Mouse (Mus musculus) heart, embryonic 16.5 days (tissue): ENCODE measurements around the gene Fbh1. TPM values are rescaled to one million over a fixed set of nuclear protein-coding genes. Genes with fewer than 3 reads are reported as not detected.

ENCODE experiments used
- ATAC-seq: fragments of 200-750 bp; cut with Nextera tagmentation; replicated peaks from 2 replicates; pipeline ENCODE4 v1.8.0; 2017; ENCODE audit warnings: moderate number of reproducible peaks; ENCODE audit not compliant: insufficient read depth, low FRiP score; ENCODE audit errors: extremely low read depth
- H3K27ac ChIP-seq: fragments of 300-500 bp; sonication (generic); 2 replicates; pipeline ENCODE4 v1.5.1; 2014; ENCODE audit warnings: mild to moderate bottlenecking, low read length, control low read depth, moderate library complexity
- H3K27me3 ChIP-seq: fragments of 300-500 bp; sonication (generic); 2 replicates; pipeline ENCODE4 v1.6.1; 2014; ENCODE audit warnings: low read length, mixed read lengths; ENCODE audit not compliant: control insufficient read depth, insufficient read depth
- H3K36me3 ChIP-seq: fragments of 300-500 bp; sonication (generic); 2 replicates; pipeline ENCODE4 v1.6.1; 2014; ENCODE audit not compliant: control insufficient read depth, insufficient read depth
- H3K4me1 ChIP-seq: fragments of 300-500 bp; sonication (generic); 2 replicates; pipeline ENCODE4 v1.6.1; 2014; ENCODE audit warnings: low read length, mixed read lengths; ENCODE audit not compliant: control insufficient read depth, insufficient read depth
- H3K4me2 ChIP-seq: fragments of 300-500 bp; sonication (generic); 2 replicates; pipeline ENCODE4 v1.6.1; 2014; ENCODE audit warnings: low read depth, mild to moderate bottlenecking, control low read depth, low read length
- H3K4me3 ChIP-seq: fragments of 300-500 bp; sonication (generic); 2 replicates; pipeline ENCODE4 v1.5.1; 2014; ENCODE audit warnings: mild to moderate bottlenecking, control low read depth, low read length
- H3K9ac ChIP-seq: fragments of 300-500 bp; sonication (generic); 2 replicates; pipeline ENCODE4 v1.6.1; 2014; ENCODE audit warnings: low read length, control low read depth
- H3K9me3 ChIP-seq: fragments of 300-500 bp; sonication (generic); replicated peaks from 2 replicates; pipeline ENCODE4 v1.6.1; 2016; ENCODE audit warnings: low read length; ENCODE audit not compliant: control insufficient read depth
- WGBS: fragments of 180-500 bp; shearing (Covaris S2); extraction: QIAGEN DNeasy Blood & Tissue Kit; methylation state at CpG from one replicate; pipeline ENCODE4 v1.1.7; 2014; 5-methylcytosine and 5-hydroxymethylcytosine counted together
- polyA plus RNA-seq: library from polyadenylated mRNA; unstranded; fragments of >200 nt; fragmentation: Nextera tagmentation; extraction: Ambion mirVana; gene quantifications from 2 replicates; pipeline ENCODE4 v1.2.1, GENCODE M21; 2015

Gene Fbh1
- polyA plus RNA-seq, 1 experiment from 2014 or later, result 113 TPM

GRCm38 (mm10) chr2:11774426-11774825 lies 3.0 kb downstream of the Fbh1 start:
- Histone ChIP-seq H3K27me3 (no peaks in the 10 kb centered on the region), H3K4me2 (no peak overlapping the region), H3K4me3 (no peak overlapping the region), H3K9me3 (no peaks in the 10 kb centered on the region), H3K36me3 (peaks cover 5% of the 10 kb centered on the region), H3K9ac (no peak overlapping the region), H3K27ac (no peak overlapping the region), H3K4me1 (peaks cover 27% of the 10 kb centered on the region)
- WGBS, result 90% methylated on average over 10 of the region's 10 CpGs
- ATAC-seq, result no peak

GRCm38 (mm10) chr2:11772401-11772800 lies 5.0 kb downstream of the Fbh1 start:
- Histone ChIP-seq H3K36me3 (peaks cover 13% of the 10 kb centered on the region), H3K4me2 (no peak overlapping the region), H3K9ac (no peak overlapping the region), H3K4me1 (peaks cover 22% of the 10 kb centered on the region), H3K4me3 (no peak overlapping the region), H3K27me3 (no peaks in the 10 kb centered on the region), H3K9me3 (no peaks in the 10 kb centered on the region), H3K27ac (no peak overlapping the region)
- no peak for ATAC-seq
- 79% methylated on average over 4 of the region's 4 CpGs for WGBS

DNA sequence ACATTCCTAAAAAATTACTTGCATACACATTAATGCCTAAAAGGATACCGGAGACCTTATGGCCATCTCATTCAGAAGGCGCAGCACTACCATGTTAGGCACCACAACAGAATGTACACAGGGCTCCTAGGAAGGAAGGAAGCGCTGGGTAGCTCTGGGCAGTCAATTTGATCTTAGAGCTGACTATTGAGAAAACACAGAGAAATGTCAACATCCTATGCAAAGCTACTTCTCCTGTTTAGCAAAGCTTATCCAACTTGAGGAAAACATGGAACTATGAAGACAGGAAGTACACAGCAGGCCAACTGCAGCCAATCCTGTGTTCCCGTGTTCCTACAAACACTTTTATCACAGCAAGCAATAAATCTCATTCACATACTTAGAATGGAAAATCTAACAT lies 5.7 kb downstream of the Fbh1 start:
- whole genome bisulfite sequencing, result 85% methylated on average over 4 of the region's 4 CpGs
- Histone ChIP-seq H3K4me2 (no peak overlapping the region), H3K27me3 (no peaks in the 10 kb centered on the region), H3K9ac (no peak overlapping the region), H3K27ac (no peak overlapping the region), H3K36me3 (peaks cover 20% of the 10 kb centered on the region), H3K4me1 (peaks cover 21% of the 10 kb centered on the region), H3K4me3 (no peak overlapping the region), H3K9me3 (no peaks in the 10 kb centered on the region)
- no peak for ATAC-seq

- H3K27me3 ChIP-seq, result no peaks in the 10 kb centered on the region
- H3K4me3 ChIP-seq, result no peak overlapping the region
- no peak; the same call in 1 of the 2 replicates for ATAC-seq
- H3K9ac ChIP-seq, result no peak overlapping the region
- 83% methylated on average over 10 of the region's 10 CpGs for WGBS
- no peaks in the 10 kb centered on the region for H3K9me3 ChIP-seq
- H3K4me2 ChIP-seq, result no peak overlapping the region
- no peak overlapping the region for H3K27ac ChIP-seq
- peaks cover 5% of the 10 kb centered on the region; the same call in 1 of the 2 replicates for H3K4me1 ChIP-seq
- peaks cover 53% of the 10 kb centered on the region for H3K36me3 ChIP-seq
Observed at GRCm38 (mm10) chr2:11767161-11767545, 10.2 kb downstream of the Fbh1 start.

DNA sequence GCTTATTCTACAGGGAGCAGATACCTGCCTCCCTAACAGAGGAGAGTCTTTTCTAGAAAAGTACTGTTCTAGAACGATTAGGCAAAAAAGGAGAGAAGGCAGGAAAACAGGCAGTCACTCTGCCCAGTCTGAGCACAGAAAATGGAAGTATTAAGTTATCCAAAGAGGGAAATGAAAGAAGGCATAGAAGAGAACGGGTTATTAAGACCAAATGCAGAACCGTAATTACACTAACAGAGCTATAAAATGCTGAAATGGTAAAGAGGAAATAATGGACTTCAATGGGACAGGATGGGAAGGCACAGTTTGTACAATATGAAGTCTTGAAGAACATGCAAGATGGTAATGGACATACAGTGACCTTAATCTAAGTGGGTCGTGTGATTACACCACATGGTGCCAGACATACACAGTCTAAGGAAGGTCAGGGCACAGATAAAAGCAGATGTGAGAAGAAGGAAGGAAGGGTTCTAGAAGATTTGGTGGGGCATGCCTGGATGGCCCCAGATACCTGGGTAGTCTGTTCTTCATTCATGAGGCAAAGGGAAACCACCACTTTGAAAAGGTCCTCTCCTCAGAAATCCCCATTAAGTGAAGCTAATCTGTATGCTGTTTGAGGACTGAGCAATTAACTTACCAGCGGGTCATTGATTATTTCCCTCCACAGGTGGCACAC lies 10.8 kb downstream of the Fbh1 start:
- no peak overlapping the region for H3K4me2 ChIP-seq
- no peak overlapping the region for H3K4me3 ChIP-seq
- 73% methylated on average over 5 of the region's 5 CpGs for whole genome bisulfite sequencing
- no peaks in the 10 kb centered on the region for H3K27me3 ChIP-seq
- no peak for ATAC-seq
- H3K36me3 ChIP-seq, result peaks cover 58% of the 10 kb centered on the region
- H3K27ac ChIP-seq, result no peak overlapping the region
- H3K9ac ChIP-seq, result no peak overlapping the region
- no peaks in the 10 kb centered on the region for H3K9me3 ChIP-seq
- H3K4me1 ChIP-seq, result peaks cover under 1% of the 10 kb centered on the region; the same call in 1 of the 2 replicates

- peaks cover 67% of the 10 kb centered on the region for H3K36me3 ChIP-seq
- ATAC-seq, result no peak
- H3K27me3 ChIP-seq, result no peaks in the 10 kb centered on the region
- H3K27ac ChIP-seq, result no peak overlapping the region
- 67% methylated on average over 4 of the region's 4 CpGs for whole genome bisulfite sequencing
- H3K4me2 ChIP-seq, result no peak overlapping the region
- no peak overlapping the region for H3K9ac ChIP-seq
- H3K4me1 ChIP-seq, result no peaks in the 10 kb centered on the region
- no peak overlapping the region for H3K4me3 ChIP-seq
- H3K9me3 ChIP-seq, result no peaks in the 10 kb centered on the region
Observed at GRCm38 (mm10) chr2:11765694-11766093, 11.7 kb downstream of the Fbh1 start.

GRCm38 (mm10) chr2:11762541-11762940 lies 14.8 kb downstream of the Fbh1 start:
- no peaks in the 10 kb centered on the region for H3K9me3 ChIP-seq
- 88% methylated on average over 4 of the region's 4 CpGs for WGBS
- no peak for ATAC-seq

DNA sequence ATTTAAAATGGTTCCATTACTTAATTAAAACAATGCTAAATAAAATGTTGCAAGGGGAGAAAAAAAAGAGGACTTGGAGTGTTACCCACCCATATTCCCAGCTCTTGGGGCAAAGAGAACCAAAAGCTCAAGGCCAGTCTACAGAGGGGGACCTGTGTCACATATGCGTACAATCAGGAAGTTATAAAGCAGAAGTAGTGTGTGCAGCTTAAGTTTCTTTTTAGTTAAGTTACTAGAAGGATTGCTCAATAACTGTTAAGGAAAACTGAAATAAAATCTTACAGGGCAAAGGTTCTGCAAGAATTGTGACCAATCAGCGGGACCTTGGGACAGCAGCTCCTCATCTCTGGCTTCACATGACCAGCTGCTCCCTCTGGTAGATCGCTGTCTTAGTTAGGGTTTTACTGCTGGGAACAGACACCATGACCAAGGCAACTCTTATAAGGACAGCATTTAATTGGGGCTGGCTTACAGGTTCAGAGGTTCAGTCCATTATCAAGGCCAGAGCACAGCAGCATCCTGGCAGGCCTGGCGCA lies 37.8 kb downstream of the Fbh1 start:
- H3K4me1 ChIP-seq, result no peaks in the 10 kb centered on the region
- H3K9ac ChIP-seq, result no peak overlapping the region
- WGBS, result 90% methylated on average over 4 of the region's 4 CpGs
- peaks cover 44% of the 10 kb centered on the region for H3K36me3 ChIP-seq
- H3K4me3 ChIP-seq, result no peak overlapping the region
- ATAC-seq, result no peak
- H3K4me2 ChIP-seq, result no peak overlapping the region
- H3K27ac ChIP-seq, result no peak overlapping the region
- no peaks in the 10 kb centered on the region for H3K9me3 ChIP-seq
- H3K27me3 ChIP-seq, result no peaks in the 10 kb centered on the region

More at GRCm38 (mm10) chr2:11762541-11762940, 14.8 kb downstream of the Fbh1 start:
- no peak overlapping the region for H3K4me3 ChIP-seq
- H3K36me3 ChIP-seq, result peaks cover 81% of the 10 kb centered on the region
- no peak overlapping the region for H3K4me2 ChIP-seq
- no peak overlapping the region for H3K27ac ChIP-seq
- no peak overlapping the region for H3K9ac ChIP-seq
- H3K27me3 ChIP-seq, result no peaks in the 10 kb centered on the region
- no peaks in the 10 kb centered on the region for H3K4me1 ChIP-seq

- no peak overlapping the region for H3K27ac ChIP-seq
- H3K4me2 ChIP-seq, result no peak overlapping the region
- WGBS, result 91% methylated on average over 3 of the region's 3 CpGs
- H3K27me3 ChIP-seq, result no peaks in the 10 kb centered on the region
- no peak overlapping the region for H3K4me3 ChIP-seq
- ATAC-seq, result no peak
- no peaks in the 10 kb centered on the region for H3K9me3 ChIP-seq
- H3K36me3 ChIP-seq, result peaks cover 40% of the 10 kb centered on the region
- H3K9ac ChIP-seq, result no peak overlapping the region
- no peaks in the 10 kb centered on the region for H3K4me1 ChIP-seq
Observed at GRCm38 (mm10) chr2:11738794-11739193, 38.6 kb downstream of the Fbh1 start.
